Mouse (Mus musculus) inflammation-experienced regulatory T-cells (primary cell): Measurements from ENCODE around the gene Mpl. TPM values are rescaled to one million over a fixed set of nuclear protein-coding genes. Genes with fewer than 3 reads are reported as not detected.

ENCODE experiments used
- polyA plus RNA-seq, 2 experiments: library from polyadenylated mRNA; unstranded; fragments of 100-300 nt; shearing (Covaris generic); gene quantifications; one replicate each; pipeline ENCODE4 v1.2.1; 2017

Mpl gene
- under 1 TPM; 0.14 to 0.40 TPM for polyA plus RNA-seq

DNA sequence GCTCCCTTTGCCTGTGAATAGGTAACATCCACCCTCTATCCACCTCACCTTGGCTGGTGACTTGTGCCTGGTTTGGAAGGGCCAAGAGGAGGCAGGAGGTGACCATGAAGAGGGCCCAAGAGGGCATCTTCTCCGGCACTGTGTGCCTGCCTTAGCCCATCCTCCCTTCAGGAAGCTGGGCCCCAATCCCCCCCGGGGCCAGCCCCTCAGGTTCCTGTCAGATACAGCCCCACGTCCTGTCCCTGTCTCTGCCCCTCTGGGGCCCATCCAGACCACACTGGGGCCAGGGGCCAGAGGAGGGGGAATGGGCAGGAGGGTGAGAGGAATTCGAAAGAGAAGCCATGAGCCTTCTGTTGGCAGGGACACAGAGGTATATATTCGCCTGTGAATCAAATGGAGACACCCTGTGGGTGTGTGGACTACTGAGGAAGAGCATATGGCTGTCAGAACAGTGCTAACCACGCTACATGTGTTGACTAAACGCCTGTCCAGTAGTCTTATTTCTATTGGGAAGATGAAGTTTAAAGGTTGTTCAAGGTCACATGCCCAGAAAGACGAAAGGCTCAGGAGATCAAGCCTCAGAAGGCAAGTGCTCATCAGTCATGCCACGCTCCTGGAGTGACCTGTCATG, at the start of gene Mpl:
Mpl (minus strand) TSS at position 169 of the 631 bp plus-strand sequence.

DNA sequence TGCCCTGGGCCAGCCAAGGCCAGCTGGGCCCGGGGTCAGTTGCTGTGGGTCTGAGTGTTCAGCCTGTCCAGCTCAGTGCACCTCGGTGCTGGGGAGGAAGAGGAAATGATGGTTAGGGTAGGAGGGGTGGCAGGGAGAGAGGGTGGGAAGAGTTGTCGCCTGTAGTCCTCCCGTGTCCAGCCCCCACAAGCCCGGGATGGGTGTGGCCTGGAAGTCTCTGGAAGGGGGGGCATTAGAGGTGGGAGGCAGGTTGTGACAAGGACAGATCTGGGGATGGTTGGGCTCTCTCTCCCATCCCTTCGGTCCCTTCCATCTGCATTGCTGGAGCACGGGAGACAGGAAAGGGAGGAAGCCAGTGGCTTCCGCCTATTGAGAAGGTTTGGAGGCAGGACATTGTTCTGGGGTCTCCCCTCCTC, 32.4 kb upstream of the Mpl start, which contains the start of gene Tie1:
Tie1 (minus strand) TSS at position 345 of the 416 bp plus-strand sequence.

DNA sequence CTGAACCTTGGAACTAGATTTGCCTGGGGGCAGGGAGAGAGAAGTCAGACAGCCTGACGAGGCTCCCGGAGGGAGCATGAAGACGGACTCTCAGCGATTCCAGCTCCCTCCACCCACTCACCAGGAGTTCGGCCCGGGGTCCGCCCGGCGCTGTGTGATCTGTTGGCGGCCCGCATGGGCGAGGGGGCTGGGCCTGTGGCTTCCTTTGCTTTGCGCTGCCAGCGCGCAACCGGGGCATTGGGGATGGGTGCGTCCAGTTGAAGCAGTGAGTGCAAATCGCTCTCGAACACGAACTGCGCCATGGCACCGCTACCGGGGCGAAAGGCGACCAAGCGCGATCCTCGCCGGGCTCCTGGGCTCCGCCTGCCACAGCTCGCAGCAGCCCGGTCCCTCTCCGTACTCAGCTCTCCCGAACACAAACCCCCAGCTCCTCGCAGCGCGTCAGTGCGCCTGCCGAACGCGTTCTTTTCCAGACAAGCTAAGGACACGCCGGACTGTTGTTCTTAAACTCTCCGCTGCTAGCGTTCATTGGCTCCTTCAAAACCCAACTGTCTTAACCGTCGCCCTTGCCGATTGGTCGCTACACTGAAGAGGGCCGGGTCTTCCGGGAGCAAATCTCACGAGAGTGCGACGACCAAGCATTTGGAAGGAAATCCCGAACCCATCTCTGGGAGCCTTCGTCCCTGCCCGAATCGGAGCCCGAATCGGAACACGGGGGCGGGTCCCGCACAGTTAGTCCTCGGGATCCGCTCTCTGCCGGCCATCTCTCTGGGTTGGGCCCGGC, 20.3 kb downstream of the Mpl start, which contains the start of gene Cdc20:
Cdc20 (minus strand) TSS at position 533 of the 784 bp plus-strand sequence.

DNA sequence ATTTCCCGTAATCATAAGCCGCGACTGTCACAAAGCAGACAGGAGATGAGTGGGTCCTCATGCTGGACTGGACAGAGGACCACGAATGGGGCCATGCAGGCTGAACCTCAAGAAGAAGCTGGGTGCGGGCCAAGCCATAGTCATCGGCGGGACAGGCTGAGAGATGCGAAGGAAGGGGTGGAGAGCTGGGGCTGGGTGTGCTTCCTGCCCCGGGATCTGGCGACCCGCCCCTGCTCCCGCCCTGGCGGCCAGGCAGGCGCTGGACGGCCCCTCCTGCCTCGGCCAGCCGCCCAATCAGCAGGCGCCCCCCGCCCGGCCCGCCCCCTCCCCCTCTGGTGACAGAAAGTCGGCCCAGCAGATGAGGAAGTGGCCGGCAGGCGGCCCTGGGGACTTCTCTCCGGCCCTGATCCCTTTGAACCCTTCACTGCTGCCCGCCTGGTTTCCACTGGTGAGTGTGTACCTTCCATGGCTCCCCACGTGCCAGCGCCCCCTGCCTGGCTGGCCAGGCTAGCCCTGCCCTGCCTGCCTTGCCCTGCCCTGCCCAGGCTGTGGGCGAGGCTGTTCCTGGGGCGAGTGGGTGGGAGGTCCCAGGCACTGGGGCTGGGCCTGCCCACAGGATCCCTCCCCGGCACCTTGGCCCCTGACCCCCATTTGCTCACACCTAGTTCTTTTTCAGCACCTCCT, 29.4 kb downstream of the Mpl start, which contains the start of gene Elovl1:
Elovl1 (plus strand) TSS at position 326 of the 684 bp plus-strand sequence.

DNA sequence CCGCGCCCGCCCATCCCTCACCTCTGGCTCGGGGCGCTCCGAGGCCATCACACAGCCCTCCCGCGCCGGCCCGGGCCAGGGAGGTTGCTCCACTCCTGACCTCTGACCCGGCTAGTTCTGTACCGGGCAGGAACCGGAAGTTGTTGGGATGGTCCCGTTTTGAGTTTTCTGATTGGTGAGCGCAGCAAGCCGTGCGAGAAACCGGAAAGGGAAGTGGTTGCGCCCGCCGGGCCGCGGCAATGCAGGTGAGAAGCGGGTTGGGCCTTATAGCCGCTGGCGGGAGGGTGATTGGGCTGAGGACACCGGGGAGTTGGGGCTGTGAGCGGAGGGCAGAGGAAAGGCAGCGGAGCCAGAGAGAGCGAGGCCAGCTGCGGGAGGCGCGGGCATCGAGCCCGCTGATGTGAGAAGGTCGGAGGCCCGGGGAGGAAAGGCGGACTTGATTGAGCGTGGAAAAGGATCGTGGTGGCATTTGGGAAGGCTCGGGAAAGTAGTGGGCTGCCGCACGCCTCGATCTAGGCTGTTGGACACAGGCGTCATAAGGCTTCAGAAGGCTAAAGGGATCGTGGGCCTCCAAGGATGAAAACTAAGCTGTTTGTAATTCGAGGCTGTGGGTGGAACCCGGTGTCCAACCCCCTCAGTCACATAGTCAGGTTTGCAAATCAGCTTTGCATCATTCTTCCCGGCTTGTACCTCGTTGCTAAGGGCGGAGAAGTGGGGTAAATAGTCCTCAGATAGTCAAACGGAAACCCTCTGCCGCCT, 48.0 kb downstream of the Mpl start, which contains the start of the genes Szt2 and Med8:
Szt2 (minus strand) TSS at position 132 of the 759 bp plus-strand sequence.
Med8 (plus strand) TSS at position 196 of the 759 bp plus-strand sequence.

Other genes with a start within 250 kb of the Mpl start
- gene Ptprf, start 166.1 kb downstream of the Mpl start, polyA plus RNA-seq: 1 to 10 TPM in 1 of 2 experiments, under 1 TPM in 1; 0.57 to 2.4 TPM
- gene Szt2, start 48.2 kb downstream of the Mpl start, polyA plus RNA-seq: 10 to 100 TPM; 12.9 to 13.0 TPM
- gene Med8, start 48.2 kb downstream of the Mpl start, polyA plus RNA-seq: 100 to 1,000 TPM in 1 of 2 experiments, 10 to 100 TPM in 1; 97.0 to 116 TPM
- gene Elovl1, start 29.4 kb downstream of the Mpl start, polyA plus RNA-seq: 100 to 1,000 TPM; 138 to 167 TPM
- 1 to 10 TPM; 7.9 to 8.7 TPM for gene Cdc20, start 20.2 kb downstream of the Mpl start, polyA plus RNA-seq
- under 1 TPM in 1 of 2 experiments, not detected in 1; 0.59 TPM for gene Tie1, start 32.5 kb upstream of the Mpl start, polyA plus RNA-seq
- under 1 TPM in 1 of 2 experiments, not detected in 1; 0.17 TPM for gene 2610528J11Rik, start 69.5 kb upstream of the Mpl start, polyA plus RNA-seq
- under 1 TPM in 1 of 2 experiments, not detected in 1; 0.28 TPM for gene Tmem125, start 86.5 kb upstream of the Mpl start, polyA plus RNA-seq
- under 1 TPM; 0.08 to 0.42 TPM for gene Cfap57, start 163.3 kb upstream of the Mpl start, polyA plus RNA-seq
- 100 to 1,000 TPM; 149 to 167 TPM for gene Ebna1bp2, start 163.3 kb upstream of the Mpl start, polyA plus RNA-seq
- not detected for gene Olfr62, start 201.4 kb upstream of the Mpl start, polyA plus RNA-seq
- gene Olfr1342, start 235.2 kb upstream of the Mpl start, polyA plus RNA-seq: not detected
- 1 to 10 TPM in 1 of 2 experiments, under 1 TPM in 1; 0.43 to 2.0 TPM for gene Olfr1341, start 246.0 kb upstream of the Mpl start, polyA plus RNA-seq